Mouse (Mus musculus): ENCODE measurements around the gene Ecsit. TPM values are rescaled to one million over a fixed set of nuclear protein-coding genes. Genes with fewer than 3 reads are reported as not detected.

Gene Ecsit
- polyA plus RNA-seq, 1 experiment from 2014 or later = 54.4 TPM

DNA sequence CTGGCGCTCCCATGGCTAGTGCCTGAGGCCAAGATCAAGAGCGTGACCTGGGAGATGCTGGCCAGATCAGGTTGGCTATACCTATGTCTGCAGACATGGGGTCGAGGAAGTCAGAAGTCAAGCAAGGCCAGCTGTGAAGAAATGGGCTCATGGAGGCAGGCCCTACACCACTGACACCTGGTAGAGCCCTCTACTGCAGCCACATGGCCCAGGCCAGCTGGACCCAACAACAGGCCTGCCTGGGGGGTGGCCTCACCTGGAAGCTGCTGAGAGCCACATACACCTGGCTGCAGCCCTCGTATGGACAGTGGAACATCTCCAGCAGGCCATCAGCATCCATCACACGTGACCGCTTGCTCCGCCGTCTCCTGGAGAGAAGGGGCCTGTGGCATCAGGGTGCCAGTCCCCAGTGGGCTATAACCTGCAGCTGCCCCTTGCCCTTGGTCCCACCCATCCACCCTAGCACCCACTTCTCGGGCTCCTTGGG lies 28.2 kb downstream of the Ecsit start:
- DNase-seq (ENCODE audit: low spot score) = no peak
- H3K4me3 ChIP-seq (replicated peaks; ENCODE audit: low read length) = no peak overlapping the region
- WGBS = 94% methylated on average over 9 of the region's 9 CpGs
- H3K4me1 ChIP-seq (replicated peaks; ENCODE audit: control insufficient read depth, insufficient read depth, low read length) = peaks cover 8% of the 10 kb centered on the region; the same call in 1 of the 2 replicates
- no peak overlapping the region for H3K9ac ChIP-seq
- H3K4me2 ChIP-seq (replicated peaks) = no peak overlapping the region
- H3K36me3 ChIP-seq (replicated peaks; ENCODE audit: control insufficient read depth, insufficient read depth) = peaks cover 50% of the 10 kb centered on the region
- H3K9me3 ChIP-seq (ENCODE audit: control insufficient read depth, low read length) = no peaks in the 10 kb centered on the region
- no peaks in the 10 kb centered on the region for H3K27me3 ChIP-seq (ENCODE audit: control insufficient read depth, insufficient read depth, low read length)
- ATAC-seq (ENCODE audit: low FRiP score) = no peak
- no peak overlapping the region for H3K27ac ChIP-seq

DNA sequence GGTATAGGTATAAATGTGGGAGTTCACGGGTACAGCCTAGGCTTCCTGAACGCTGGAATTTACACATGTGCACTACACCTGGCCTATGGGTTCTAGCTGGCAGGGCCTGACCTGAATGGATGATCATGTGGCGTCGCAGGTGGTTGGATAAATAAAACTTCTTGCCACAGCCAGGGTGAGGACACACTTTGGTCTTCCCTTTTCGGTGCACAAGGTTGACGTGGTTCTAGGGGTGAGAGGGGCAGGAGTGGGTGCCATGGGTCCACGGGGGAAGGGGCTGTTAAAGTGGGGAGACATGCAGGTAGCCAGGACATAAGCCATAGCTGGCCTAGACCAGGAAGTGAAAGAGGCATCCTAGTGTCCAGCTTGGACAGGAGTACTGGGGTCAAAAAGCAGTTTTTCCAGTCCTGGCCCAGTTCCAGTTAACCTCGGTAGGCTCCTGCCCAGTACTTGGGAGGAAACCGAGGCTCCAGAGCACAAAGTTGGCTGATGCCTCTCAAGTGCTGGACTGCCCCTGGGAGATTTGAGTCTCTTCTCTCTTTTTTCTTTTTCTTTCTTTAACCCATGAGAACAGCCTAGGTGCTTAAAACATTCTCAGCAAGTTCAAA lies 28.8 kb downstream of the Ecsit start:
- ATAC-seq (ENCODE audit: low FRiP score) (no peak), DNase-seq (ENCODE audit: low spot score) (no peak)
- H3K27ac ChIP-seq = no peak overlapping the region
- WGBS = 76% methylated on average over 9 of the region's 9 CpGs
- no peak overlapping the region for H3K9ac ChIP-seq
- no peak overlapping the region for H3K4me3 ChIP-seq (replicated peaks; ENCODE audit: low read length)
- no peak overlapping the region for H3K4me2 ChIP-seq (replicated peaks)
- no peaks in the 10 kb centered on the region for H3K9me3 ChIP-seq (ENCODE audit: control insufficient read depth, low read length)
- H3K4me1 ChIP-seq (replicated peaks; ENCODE audit: control insufficient read depth, insufficient read depth, low read length) = peaks cover 8% of the 10 kb centered on the region; the same call in 1 of the 2 replicates
- H3K36me3 ChIP-seq (replicated peaks; ENCODE audit: control insufficient read depth, insufficient read depth) = peaks cover 43% of the 10 kb centered on the region
- no peaks in the 10 kb centered on the region for H3K27me3 ChIP-seq (ENCODE audit: control insufficient read depth, insufficient read depth, low read length)

DNA sequence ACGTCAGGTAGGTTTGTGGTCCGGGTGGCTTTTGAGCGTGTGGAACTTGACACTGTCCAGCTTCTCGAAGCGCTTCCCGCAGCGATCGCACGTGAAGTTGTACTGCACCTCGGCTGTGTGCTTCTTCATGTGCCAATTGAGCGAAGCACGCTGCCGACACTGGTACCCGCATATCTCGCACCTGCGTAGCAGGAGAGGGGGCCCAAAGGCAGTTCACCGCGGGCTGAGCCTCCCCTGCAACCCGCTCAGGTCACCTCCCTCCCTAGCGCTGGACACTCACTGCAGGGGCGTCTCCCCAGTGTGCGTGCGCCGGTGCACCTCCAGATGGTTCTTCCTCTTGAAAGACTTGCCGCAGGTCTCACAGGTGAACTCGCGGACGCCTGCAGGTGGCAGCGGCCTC lies 29.5 kb downstream of the Ecsit start:
- Histone ChIP-seq H3K27me3 (ENCODE audit: control insufficient read depth, insufficient read depth, low read length) (no peaks in the 10 kb centered on the region), H3K4me2 (replicated peaks) (no peak overlapping the region), H3K9me3 (ENCODE audit: control insufficient read depth, low read length) (no peaks in the 10 kb centered on the region), H3K9ac (no peak overlapping the region), H3K4me1 (replicated peaks; ENCODE audit: control insufficient read depth, insufficient read depth, low read length) (peaks cover 8% of the 10 kb centered on the region; the same call in 1 of the 2 replicates), H3K36me3 (replicated peaks; ENCODE audit: control insufficient read depth, insufficient read depth) (peaks cover 37% of the 10 kb centered on the region), H3K27ac (no peak overlapping the region), H3K4me3 (replicated peaks; ENCODE audit: low read length) (no peak overlapping the region)
- DNase-seq (ENCODE audit: low spot score) = no peak
- ATAC-seq (ENCODE audit: low FRiP score) = no peak
- 39% methylated on average over 29 of the region's 29 CpGs for WGBS

DNA sequence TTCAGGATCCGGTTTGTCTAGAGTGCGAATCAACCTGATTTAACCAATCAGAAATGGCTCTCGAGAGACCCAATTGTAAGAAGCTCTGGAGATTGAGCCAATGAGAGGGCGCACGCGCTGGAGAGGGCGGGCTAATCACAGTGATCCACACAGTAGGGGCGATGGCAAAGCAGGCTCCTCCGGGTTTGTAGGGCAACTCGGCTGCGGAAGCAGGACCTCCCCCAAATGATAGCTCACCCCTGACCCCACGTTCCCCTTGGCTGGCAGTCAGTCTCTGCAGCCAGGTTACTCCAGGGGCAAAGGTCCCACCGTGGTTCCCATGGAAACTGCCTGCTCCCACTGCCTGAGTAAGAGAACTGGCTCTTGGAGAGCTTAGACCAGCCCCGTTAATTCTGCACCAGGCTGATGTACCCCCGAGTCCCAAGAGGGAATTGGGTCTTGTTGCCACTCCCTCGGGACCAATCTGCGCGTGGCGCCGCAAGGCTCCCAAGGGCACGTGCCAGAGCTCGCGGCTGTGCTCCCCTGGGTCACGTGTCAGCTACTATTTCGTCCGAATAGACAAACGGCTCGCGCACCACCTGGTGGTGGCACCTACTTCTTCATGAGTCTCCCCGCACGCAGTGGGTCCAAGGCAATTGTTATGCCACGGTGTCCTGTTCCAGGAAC lies 30.7 kb downstream of the Ecsit start:
- Histone ChIP-seq H3K4me2 (replicated peaks) (peak overlapping the region; percentile 50), H3K27me3 (ENCODE audit: control insufficient read depth, insufficient read depth, low read length) (no peaks in the 10 kb centered on the region), H3K9me3 (ENCODE audit: control insufficient read depth, low read length) (no peaks in the 10 kb centered on the region), H3K4me1 (replicated peaks; ENCODE audit: control insufficient read depth, insufficient read depth, low read length) (peaks cover 13% of the 10 kb centered on the region), H3K27ac (no peak overlapping the region), H3K4me3 (replicated peaks; ENCODE audit: low read length) (peak overlapping the region; percentile 18), H3K9ac (no peak overlapping the region), H3K36me3 (replicated peaks; ENCODE audit: control insufficient read depth, insufficient read depth) (peaks cover 29% of the 10 kb centered on the region)
- ATAC-seq (ENCODE audit: low FRiP score) (peak; percentile 10; the same call in 1 of the 2 replicates), DNase-seq (ENCODE audit: low spot score) (peak; percentile 78)
- WGBS = 2% methylated on average over 32 of the region's 32 CpGs

DNA sequence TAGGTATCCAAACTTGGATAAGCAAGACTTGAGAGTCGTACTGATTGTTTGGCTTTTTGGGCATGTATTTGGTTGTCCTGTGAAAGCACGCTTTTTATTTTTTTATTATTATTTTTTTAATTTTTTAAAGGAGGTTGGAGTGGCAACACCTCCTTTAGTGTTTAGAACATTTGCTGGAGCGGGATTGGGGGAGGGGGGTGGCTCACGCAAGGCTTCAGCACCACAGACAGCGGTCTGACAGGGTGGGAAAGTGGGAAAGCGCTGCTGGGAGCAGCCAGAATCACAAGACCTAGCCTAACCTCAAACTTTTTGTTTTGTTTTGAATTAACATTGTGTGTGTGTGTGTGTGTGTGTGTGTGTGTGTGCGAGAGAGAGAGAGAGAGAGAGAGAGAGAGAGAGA lies 31.6 kb downstream of the Ecsit start:
- peaks cover 22% of the 10 kb centered on the region for H3K4me1 ChIP-seq (replicated peaks; ENCODE audit: control insufficient read depth, insufficient read depth, low read length)
- WGBS = 41% methylated on average over 7 of the region's 7 CpGs
- H3K27ac ChIP-seq = no peak overlapping the region
- no peaks in the 10 kb centered on the region for H3K9me3 ChIP-seq (ENCODE audit: control insufficient read depth, low read length)
- no peaks in the 10 kb centered on the region for H3K27me3 ChIP-seq (ENCODE audit: control insufficient read depth, insufficient read depth, low read length)
- no peak for ATAC-seq (ENCODE audit: low FRiP score)
- no peak overlapping the region for H3K9ac ChIP-seq
- no peak overlapping the region for H3K4me3 ChIP-seq (replicated peaks; ENCODE audit: low read length)
- DNase-seq (ENCODE audit: low spot score) = no peak
- peaks cover 22% of the 10 kb centered on the region for H3K36me3 ChIP-seq (replicated peaks; ENCODE audit: control insufficient read depth, insufficient read depth)
- no peak overlapping the region for H3K4me2 ChIP-seq (replicated peaks)

DNA sequence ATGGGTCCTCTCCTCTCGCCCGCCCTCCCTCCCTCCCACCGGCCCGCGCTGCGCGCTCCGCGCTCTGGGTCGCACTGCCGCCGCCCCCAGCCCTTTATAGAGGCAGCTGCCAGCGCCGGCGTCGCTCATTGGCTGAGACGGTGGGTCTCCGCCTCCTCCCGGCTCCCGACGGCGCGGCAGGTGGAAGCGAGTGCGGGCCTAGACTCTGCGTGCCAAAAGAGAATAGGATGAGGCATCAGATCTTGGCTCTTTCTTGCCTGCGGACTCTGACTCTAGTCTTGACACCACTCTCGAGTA lies 33.3 kb downstream of the Ecsit start, which contains the start of gene Elavl3:
Gene Elavl3 (minus strand): TSS at position 66 of the 297 bp plus-strand sequence.
- H3K9me3 ChIP-seq (ENCODE audit: control insufficient read depth, low read length) = no peaks in the 10 kb centered on the region
- ATAC-seq (ENCODE audit: low FRiP score) = peak; percentile 83
- H3K27ac ChIP-seq = peak within 1 kb of the TSS; percentile 94
- peak; percentile 86 for DNase-seq (ENCODE audit: low spot score)
- H3K36me3 ChIP-seq (replicated peaks; ENCODE audit: control insufficient read depth, insufficient read depth) = peaks cover 5% of the 10 kb centered on the region
- no peaks in the 10 kb centered on the region for H3K27me3 ChIP-seq (ENCODE audit: control insufficient read depth, insufficient read depth, low read length)
- H3K4me2 ChIP-seq (replicated peaks) = peak within 1 kb of the TSS; percentile 87
- under 1% methylated on average over 28 of the region's 28 CpGs for WGBS
- peaks cover 39% of the 10 kb centered on the region for H3K4me1 ChIP-seq (replicated peaks; ENCODE audit: control insufficient read depth, insufficient read depth, low read length)
- peak within 1 kb of the TSS; percentile 99 for H3K9ac ChIP-seq
- H3K4me3 ChIP-seq (replicated peaks; ENCODE audit: low read length) = peak within 1 kb of the TSS; percentile 96

DNA sequence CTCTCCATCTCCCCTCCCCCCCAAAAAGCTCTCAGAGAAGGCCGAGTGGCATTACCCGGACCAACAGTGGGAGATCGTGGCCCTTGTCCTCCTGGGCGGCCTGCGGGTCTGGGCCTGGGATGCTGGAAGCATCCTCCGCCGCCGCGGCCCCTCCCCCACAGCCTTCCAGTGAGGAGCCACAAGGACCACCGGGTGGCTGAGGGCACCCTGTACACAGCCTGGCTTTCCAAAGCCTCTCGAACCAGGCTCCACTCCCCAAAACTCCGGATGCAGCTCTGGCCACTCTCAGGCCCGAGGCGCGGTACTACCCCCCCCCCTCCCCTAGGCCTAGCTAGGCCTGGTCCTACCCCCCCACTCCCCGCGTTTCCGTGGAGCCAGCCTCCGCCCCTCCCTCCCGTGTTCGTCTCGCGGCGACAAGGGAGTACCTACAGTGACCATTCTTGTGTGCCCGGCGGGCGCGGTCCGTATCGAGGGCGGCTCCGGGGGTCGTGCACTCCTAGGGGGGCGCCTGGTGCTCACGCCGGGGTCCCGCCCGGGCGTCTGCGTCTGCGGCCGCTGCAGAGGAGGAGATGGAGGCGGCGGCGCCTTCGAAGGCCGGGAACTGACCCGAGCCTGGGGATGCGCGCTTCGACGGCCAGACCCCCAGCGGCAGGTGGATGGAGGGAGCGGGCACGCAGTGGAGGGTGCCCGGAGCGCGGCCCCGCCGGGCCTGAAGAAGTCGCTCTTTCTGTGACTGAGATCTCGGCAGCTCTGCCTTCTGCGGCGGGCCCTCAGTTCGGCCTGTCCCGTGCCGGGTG lies 33.9 kb downstream of the Ecsit start:
- H3K27ac ChIP-seq = peak overlapping the region; percentile 94
- WGBS = under 1% methylated on average over 60 of the region's 67 CpGs

DNA sequence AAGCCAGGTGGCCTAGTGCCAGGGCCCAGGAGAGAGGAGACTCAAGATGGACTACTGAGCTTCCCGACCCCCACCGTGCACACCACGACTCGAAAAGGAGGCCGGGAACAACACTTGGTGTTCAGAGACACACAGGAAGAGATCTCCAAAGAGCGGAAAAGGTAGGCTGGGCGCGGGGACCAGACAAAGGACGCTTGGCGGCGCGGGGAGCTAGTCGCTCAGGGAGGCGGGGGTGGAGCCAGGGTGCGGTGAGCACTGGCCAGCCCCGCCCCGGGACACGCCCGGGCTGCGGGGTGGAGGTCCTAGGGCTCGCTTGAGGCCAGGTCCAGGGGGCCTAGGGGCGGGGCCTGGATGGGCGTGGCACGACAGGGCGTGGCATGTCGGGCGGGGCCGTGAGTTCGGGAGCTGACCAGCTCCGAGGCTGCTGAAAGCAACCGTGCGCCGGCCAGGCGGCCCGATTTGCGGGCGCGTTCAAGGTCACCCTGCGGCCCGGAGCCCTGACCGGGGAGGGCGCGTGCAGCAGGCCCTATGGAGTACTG lies 34.8 kb downstream of the Ecsit start:
- H3K9ac ChIP-seq = peak overlapping the region; percentile 99
- no peaks in the 10 kb centered on the region for H3K27me3 ChIP-seq (ENCODE audit: control insufficient read depth, insufficient read depth, low read length)
- peak overlapping the region; percentile 94 for H3K27ac ChIP-seq
- DNase-seq (ENCODE audit: low spot score) (peak; percentile 66), ATAC-seq (ENCODE audit: low FRiP score) (peak; percentile 32; the same call in 1 of the 2 replicates)
- peak overlapping the region; percentile 96 for H3K4me3 ChIP-seq (replicated peaks; ENCODE audit: low read length)
- peak overlapping the region; percentile 87 for H3K4me2 ChIP-seq (replicated peaks)
- 0% methylated on average over 28 of the region's 43 CpGs for WGBS
- H3K9me3 ChIP-seq (ENCODE audit: control insufficient read depth, low read length) = no peaks in the 10 kb centered on the region
- peaks cover 43% of the 10 kb centered on the region for H3K4me1 ChIP-seq (replicated peaks; ENCODE audit: control insufficient read depth, insufficient read depth, low read length)
- no peaks in the 10 kb centered on the region for H3K36me3 ChIP-seq (replicated peaks; ENCODE audit: control insufficient read depth, insufficient read depth)

More for the DNA sequence above, 33.9 kb downstream of the Ecsit start:
- no peak for DNase-seq (ENCODE audit: low spot score)
- H3K4me2 ChIP-seq (replicated peaks) = peak overlapping the region; percentile 87
- peak overlapping the region; percentile 96 for H3K4me3 ChIP-seq (replicated peaks; ENCODE audit: low read length)
- no peaks in the 10 kb centered on the region for H3K27me3 ChIP-seq (ENCODE audit: control insufficient read depth, insufficient read depth, low read length)
- peak overlapping the region; percentile 99 for H3K9ac ChIP-seq
- no peaks in the 10 kb centered on the region for H3K9me3 ChIP-seq (ENCODE audit: control insufficient read depth, low read length)
- no peaks in the 10 kb centered on the region; the same call in 1 of the 2 replicates for H3K36me3 ChIP-seq (replicated peaks; ENCODE audit: control insufficient read depth, insufficient read depth)
- ATAC-seq (ENCODE audit: low FRiP score) = peak; percentile 35
- peaks cover 43% of the 10 kb centered on the region for H3K4me1 ChIP-seq (replicated peaks; ENCODE audit: control insufficient read depth, insufficient read depth, low read length)
